Mouse (Mus musculus) erythroblast, embryonic 14.5 days (primary cell): ENCODE measurements around the gene Tspan12.

ENCODE experiments used
- GATA1 ChIP-seq: IDR thresholded peaks from 2 replicates; pipeline ENCODE4 v1.6.1; 2012; ENCODE audit warnings: low read length, inconsistent platforms, mixed read lengths
- TAL1 ChIP-seq: IDR thresholded peaks from 3 replicates; pipeline ENCODE4 v1.6.1; 2012; ENCODE audit warnings: low read length, inconsistent platforms, mixed read lengths

GRCm38 (mm10) chr6:21787274-21787673 is 65.0 kb downstream of the Tspan12 start:
- no peak for TF ChIP-seq TAL1
- TF ChIP-seq GATA1, result no peak
